Mouse (Mus musculus) myocyte (in vitro differentiated cells): Measurements from ENCODE around the gene Fam78a. TPM values are rescaled to one million over a fixed set of nuclear protein-coding genes. Genes with fewer than 3 reads are reported as not detected.
A peak's percentile ranks its signal among the peaks of the same experiment; 100 is the strongest.

Experiments
- H3K27me3 ChIP-seq: one replicate; pipeline ENCODE4 v1.6.1; 2011; ENCODE audit not compliant: control insufficient read depth, insufficient read depth, insufficient read length
- H3K36me3 ChIP-seq: one replicate; pipeline ENCODE4 v1.6.1; 2011; ENCODE audit not compliant: control insufficient read depth, insufficient read depth
- H3K4me2 ChIP-seq: one replicate; pipeline ENCODE4 v1.6.1; 2011; ENCODE audit warnings: low read depth, control low read depth
- H3K4me3 ChIP-seq: one replicate; pipeline ENCODE4 v1.5.1; 2011; ENCODE audit warnings: mild to moderate bottlenecking, control low read depth, moderate library complexity
- H3K79me2 ChIP-seq: one replicate; pipeline ENCODE4 v1.6.1; 2011; ENCODE audit not compliant: control insufficient read depth, insufficient read depth
- H3ac ChIP-seq: one replicate; pipeline ENCODE4 v1.6.1; 2011; ENCODE audit not compliant: control insufficient read depth, insufficient read length
- CEBPB ChIP-seq: IDR thresholded peaks from 2 replicates; pipeline ENCODE4 v1.6.1; 2011; ENCODE audit warnings: mild to moderate bottlenecking, moderate library complexity; ENCODE audit not compliant: poor library complexity, insufficient read depth, severe bottlenecking
- E2F4 ChIP-seq: IDR thresholded peaks from one replicate; pipeline ENCODE4 v1.6.1; 2011; ENCODE audit warnings: mild to moderate bottlenecking, control low read depth, moderate library complexity; ENCODE audit not compliant: insufficient read depth
- MAX ChIP-seq: IDR thresholded peaks from one replicate; pipeline ENCODE4 v1.6.1; 2011; ENCODE audit warnings: low read depth, mild to moderate bottlenecking, control low read depth
- MYOD1 ChIP-seq, 3 experiments: IDR thresholded peaks; one replicate each; pipeline ENCODE4 v1.6.1; 2011; ENCODE audit warnings: control low read depth in 2 of 3, low read depth in 2 of 3, mild to moderate bottlenecking in 2 of 3, moderate library complexity in 1 of 3; ENCODE audit not compliant: insufficient read length in 2 of 3, control insufficient read depth in 1 of 3
- MYOG ChIP-seq, 3 experiments: IDR thresholded peaks; one replicate each; pipeline ENCODE4 v1.6.1; 2011; ENCODE audit warnings: control low read depth in 2 of 3, low read depth in 2 of 3, mild to moderate bottlenecking in 2 of 3; ENCODE audit not compliant: insufficient read length in 2 of 3, control insufficient read depth in 1 of 3, insufficient read depth in 1 of 3
- POLR2A ChIP-seq: IDR thresholded peaks from one replicate; pipeline ENCODE4 v1.6.1; 2011; ENCODE audit warnings: low read depth, mild to moderate bottlenecking, control low read depth, moderate library complexity; ENCODE audit not compliant: insufficient read length
- POLR2AphosphoS2 ChIP-seq: IDR thresholded peaks from one replicate; pipeline ENCODE4 v1.6.1; 2011; ENCODE audit warnings: low read depth, control low read depth; ENCODE audit not compliant: insufficient read length
- REST ChIP-seq: IDR thresholded peaks from one replicate; pipeline ENCODE4 v1.6.1; 2011; ENCODE audit warnings: mild to moderate bottlenecking, control low read depth, moderate library complexity; ENCODE audit not compliant: insufficient read depth, insufficient read length
- SRF ChIP-seq: IDR thresholded peaks from one replicate; pipeline ENCODE4 v1.6.1; 2011; ENCODE audit warnings: low read depth; ENCODE audit not compliant: control insufficient read depth, insufficient read length
- TCF12 ChIP-seq: IDR thresholded peaks from one replicate; pipeline ENCODE4 v1.6.1; 2011; ENCODE audit warnings: mild to moderate bottlenecking, control low read depth; ENCODE audit not compliant: poor library complexity, insufficient read depth, severe bottlenecking
- TCF3 ChIP-seq: IDR thresholded peaks from one replicate; pipeline ENCODE4 v1.6.1; 2011; ENCODE audit warnings: low read depth, control low read depth; ENCODE audit not compliant: insufficient read length
- USF1 ChIP-seq: IDR thresholded peaks from one replicate; pipeline ENCODE4 v1.6.1; 2011; ENCODE audit warnings: low read depth, mild to moderate bottlenecking, control low read depth, moderate library complexity
- polyA plus RNA-seq: library from polyadenylated mRNA; unstranded; fragments of >200 nt; fragmentation: generic; extraction: Trizol; gene quantifications from one replicate; pipeline ENCODE4 v1.2.1, GENCODE M21; 2012; ENCODE audit warnings: missing spikeins

Fam78a gene
- polyA plus RNA-seq, 1 experiment: 4.7 TPM

DNA sequence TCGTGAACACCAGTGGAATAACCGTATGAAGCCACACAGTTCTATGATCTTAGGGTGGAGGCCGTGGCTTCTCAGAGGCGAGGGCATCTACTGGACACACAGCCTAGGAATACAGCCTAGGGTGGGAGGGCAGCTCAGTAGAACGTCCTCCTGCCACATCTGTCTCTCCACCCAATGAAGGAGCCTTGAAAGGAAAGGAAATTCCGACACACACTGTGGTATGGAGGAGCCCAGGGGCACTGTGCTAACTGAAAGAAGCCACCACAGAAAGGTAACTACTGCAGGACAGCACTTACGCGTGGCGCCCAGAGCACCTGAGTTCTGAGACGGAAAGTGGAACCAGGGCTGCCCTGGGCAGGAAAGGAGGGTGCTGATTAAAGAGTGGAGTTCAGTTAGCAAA lies 13.9 kb downstream of the Fam78a start:
- Histone ChIP-seq H3ac (no peak overlapping the region), H3K4me2 (no peak overlapping the region), H3K36me3 (no peaks in the 10 kb centered on the region), H3K27me3 (peaks cover 67% of the 10 kb centered on the region), H3K4me3 (no peak overlapping the region), H3K79me2 (no peaks in the 10 kb centered on the region)
- TF ChIP-seq CEBPB (no peak), MYOD1 (IDR thresholded peaks at IDR 0.05; ENCODE audit: control insufficient read depth in 1 of 3, insufficient read length in 2 of 3, low read depth in 2 of 3) (no peak), TCF3 (no peak), TCF12 (no peak), POLR2AphosphoS2 (no peak), USF1 (no peak), MAX (no peak), POLR2A (no peak), MYOG (IDR thresholded peaks at IDR 0.05; ENCODE audit: control insufficient read depth in 1 of 3, insufficient read depth in 1 of 3, insufficient read length in 2 of 3, low read depth in 2 of 3) (no peak), SRF (no peak), E2F4 (no peak)

DNA sequence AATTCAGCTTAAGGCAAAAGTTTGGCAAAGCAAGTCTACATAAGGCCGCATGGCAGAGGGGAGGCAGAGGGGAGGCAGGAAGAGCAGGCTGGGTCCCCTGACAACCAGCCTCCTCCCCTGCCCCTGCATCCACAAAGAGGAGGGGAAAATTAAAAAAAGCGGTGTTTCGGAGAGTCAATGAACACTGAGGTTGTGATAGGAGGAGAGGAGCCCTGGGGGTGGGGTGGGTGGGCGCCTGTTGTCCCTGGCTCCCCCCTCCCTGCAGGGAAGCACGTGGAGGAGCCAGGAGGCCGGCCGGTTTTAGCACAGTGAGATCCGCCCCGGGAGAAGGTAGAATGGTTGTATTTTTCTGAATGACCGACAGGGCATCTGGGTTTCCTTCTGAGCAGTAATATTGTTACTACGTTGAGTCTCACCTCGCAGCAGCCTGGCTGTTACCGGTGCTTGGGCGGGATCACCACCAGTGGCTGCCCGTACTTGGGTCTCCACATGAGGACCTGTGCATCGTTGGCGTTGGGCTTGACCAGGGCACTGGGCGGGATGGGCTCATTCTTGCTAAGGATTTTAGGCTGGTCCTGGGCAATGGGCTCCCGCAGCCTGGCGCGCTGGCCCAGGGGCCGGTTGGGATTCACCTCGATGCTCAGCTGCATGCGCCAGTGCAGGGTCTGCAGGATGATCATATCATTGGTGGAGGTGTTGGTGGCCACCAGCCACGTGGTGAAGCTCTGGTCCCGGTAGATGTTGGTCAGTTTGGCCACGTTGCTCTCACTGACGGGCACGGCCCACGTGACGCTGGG lies 15.6 kb downstream of the Fam78a start:
- H3K36me3 ChIP-seq: no peaks in the 10 kb centered on the region
- H3K79me2 ChIP-seq: no peaks in the 10 kb centered on the region
- no peak overlapping the region for H3K4me3 ChIP-seq
- H3K27me3 ChIP-seq: peaks cover 65% of the 10 kb centered on the region
- H3K4me2 ChIP-seq: no peak overlapping the region
- TF ChIP-seq REST (no peak), MAX (no peak), SRF (no peak), POLR2A (no peak), MYOD1 (IDR thresholded peaks at IDR 0.05; ENCODE audit: control insufficient read depth in 1 of 3, insufficient read length in 2 of 3, low read depth in 2 of 3) (no peak), E2F4 (no peak), MYOG (IDR thresholded peaks at IDR 0.05; ENCODE audit: control insufficient read depth in 1 of 3, insufficient read depth in 1 of 3, insufficient read length in 2 of 3, low read depth in 2 of 3) (no peak), USF1 (no peak), POLR2AphosphoS2 (no peak), TCF3 (no peak)
- H3ac ChIP-seq: no peak overlapping the region

- no peak for TF ChIP-seq REST
- no peak for TF ChIP-seq MAX
- TF ChIP-seq MYOG (IDR thresholded peaks at IDR 0.05; ENCODE audit: control insufficient read depth in 1 of 3, insufficient read depth in 1 of 3, insufficient read length in 2 of 3, low read depth in 2 of 3): no peak
- no peak for TF ChIP-seq USF1
- no peak for TF ChIP-seq E2F4
- no peak for TF ChIP-seq CEBPB
- TF ChIP-seq TCF12: no peak
- TF ChIP-seq MYOD1 (IDR thresholded peaks at IDR 0.05; ENCODE audit: control insufficient read depth in 1 of 3, insufficient read length in 2 of 3, low read depth in 2 of 3): no peak
- TF ChIP-seq TCF3: no peak
- no peak for TF ChIP-seq SRF
- TF ChIP-seq POLR2AphosphoS2: no peak
- no peak for TF ChIP-seq POLR2A
- Histone ChIP-seq H3K4me3 (no peak overlapping the region), H3K27me3 (peaks cover 45% of the 10 kb centered on the region)
Observed at GRCm38 (mm10) chr2:32066005-32066404, 18.7 kb downstream of the Fam78a start.

GRCm38 (mm10) chr2:32065371-32065791 lies 19.3 kb downstream of the Fam78a start:
- Histone ChIP-seq H3K4me2 (no peak overlapping the region), H3K36me3 (no peaks in the 10 kb centered on the region), H3K4me3 (peak overlapping the region; percentile 3), H3K79me2 (no peaks in the 10 kb centered on the region), H3ac (no peak overlapping the region), H3K27me3 (peaks cover 38% of the 10 kb centered on the region)
- no peak for TF ChIP-seq POLR2AphosphoS2
- TF ChIP-seq MAX: no peak
- TF ChIP-seq TCF3: no peak
- TF ChIP-seq REST: no peak
- TF ChIP-seq MYOG (IDR thresholded peaks at IDR 0.05; ENCODE audit: control insufficient read depth in 1 of 3, insufficient read depth in 1 of 3, insufficient read length in 2 of 3, low read depth in 2 of 3): no peak
- no peak for TF ChIP-seq CEBPB
- no peak for TF ChIP-seq E2F4
- TF ChIP-seq TCF12: no peak
- no peak for TF ChIP-seq POLR2A
- no peak for TF ChIP-seq MYOD1 (IDR thresholded peaks at IDR 0.05; ENCODE audit: control insufficient read depth in 1 of 3, insufficient read length in 2 of 3, low read depth in 2 of 3)
- TF ChIP-seq SRF: no peak
- no peak for TF ChIP-seq USF1

More at GRCm38 (mm10) chr2:32066005-32066404, 18.7 kb downstream of the Fam78a start:
- Histone ChIP-seq H3K4me2 (no peak overlapping the region), H3K36me3 (no peaks in the 10 kb centered on the region), H3K79me2 (no peaks in the 10 kb centered on the region), H3ac (no peak overlapping the region)
